Mouse (Mus musculus) bone marrow, adult 2 months (tissue): ENCODE data around the gene Plagl2. TPM values are rescaled to one million over a fixed set of nuclear protein-coding genes. Genes with fewer than 3 reads are reported as not detected.
A peak's percentile ranks its signal among the peaks of the same experiment; 100 is the strongest.

Experiments used
- H3K27ac ChIP-seq: fragments of 200-500 bp; 2 replicates; pipeline ENCODE4 v1.5.1; 2012; ENCODE audit warnings: low read depth, mild to moderate bottlenecking, control low read depth, inconsistent platforms, low read length; ENCODE audit not compliant: control insufficient read depth, poor library complexity, insufficient read depth
- H3K4me1 ChIP-seq: fragments of 200-500 bp; 2 replicates; pipeline ENCODE4 v1.6.1; 2011; ENCODE audit warnings: low read length; ENCODE audit not compliant: control insufficient read depth, insufficient read depth
- H3K4me3 ChIP-seq: fragments of 200-500 bp; replicated peaks from 2 replicates; pipeline ENCODE3; 2011; ENCODE audit warnings: mild to moderate bottlenecking, low read depth, low read length, control low read depth; ENCODE audit not compliant: control insufficient read depth
- CTCF ChIP-seq: fragments of 200-500 bp; IDR thresholded peaks from 2 replicates; pipeline ENCODE4 v1.5.1; 2011; ENCODE audit warnings: low read length, control low read depth; ENCODE audit not compliant: control insufficient read depth, insufficient read depth
- POLR2A ChIP-seq: fragments of 200-500 bp; IDR thresholded peaks from 2 replicates; pipeline ENCODE4 v1.6.1; 2011; ENCODE audit warnings: low read depth, mild to moderate bottlenecking, control low read depth, low read length, borderline replicate concordance; ENCODE audit not compliant: control insufficient read depth
- WGBS: fragments of 180-500 bp; shearing (Covaris S2); methylation state at CpG from one replicate; pipeline ENCODE4 v1.1.7; 2018; 5-methylcytosine and 5-hydroxymethylcytosine counted together
- polyA plus RNA-seq: library from polyadenylated mRNA; stranded (reverse); fragments of >200 nt; gene quantifications from 2 replicates; pipeline ENCODE4 v1.2.4, GENCODE M21; 2011; ENCODE audit warnings: low replicate concordance; ENCODE audit not compliant: missing spikeins, insufficient read depth, insufficient read length

The Plagl2 gene
- polyA plus RNA-seq, 1 experiment = 10.8 TPM

GRCm38 (mm10) chr2:153239860-153240480 is 1.3 kb downstream of the Plagl2 start:
- TF ChIP-seq CTCF (no peak), POLR2A (no peak)
- H3K4me1 ChIP-seq = peaks cover 7% of the 10 kb centered on the region
- peak overlapping the region; percentile 64 for H3K4me3 ChIP-seq
- WGBS = 19% methylated on average over 22 of the region's 22 CpGs
- H3K27ac ChIP-seq = peak overlapping the region; percentile 74

DNA sequence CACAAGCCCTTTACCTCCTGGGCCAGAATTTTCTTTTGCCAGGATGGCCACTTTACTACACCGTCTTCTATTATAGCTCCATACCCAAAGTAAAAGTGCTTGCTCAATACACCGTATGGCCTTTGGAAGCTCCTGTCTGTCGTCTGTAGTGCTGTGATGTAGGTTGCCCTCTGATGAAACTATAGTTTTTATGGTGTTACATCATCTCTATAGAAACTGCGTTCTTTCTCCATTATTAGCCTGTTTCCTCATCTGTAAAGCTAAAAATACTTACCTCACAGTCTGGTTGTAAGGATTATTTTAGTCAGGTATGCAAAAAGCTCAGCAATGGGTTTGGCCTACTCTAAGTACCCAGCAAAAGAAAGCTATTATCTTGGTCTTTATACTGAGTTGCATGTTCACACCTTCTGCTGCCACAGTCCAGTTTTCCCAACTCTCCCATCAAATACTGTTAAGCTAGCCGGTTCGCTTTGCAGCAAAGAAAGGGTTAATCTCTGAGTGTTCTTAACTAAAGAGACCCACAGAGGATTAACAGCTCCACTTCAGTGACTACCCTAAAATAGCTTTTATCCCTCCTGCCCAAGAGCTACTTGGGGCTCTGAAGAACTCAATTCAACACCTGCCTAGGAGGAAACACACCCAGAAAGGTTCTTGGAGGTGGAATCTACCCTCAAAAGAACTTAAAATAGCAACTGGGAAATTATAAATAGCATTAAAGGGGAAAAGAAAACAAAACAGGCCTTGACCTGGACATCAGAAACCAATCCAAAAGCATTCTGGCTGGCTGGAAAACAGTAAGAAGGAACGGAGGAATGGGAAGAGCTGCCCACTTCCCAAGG is 2.0 kb downstream of the Plagl2 start:
- Histone ChIP-seq H3K4me3 (peak overlapping the region; percentile 64), H3K27ac (peak overlapping the region; percentile 74), H3K4me1 (peaks cover 7% of the 10 kb centered on the region)
- 32% methylated on average over 7 of the region's 7 CpGs for WGBS
- no peak for TF ChIP-seq CTCF
- no peak for TF ChIP-seq POLR2A

DNA sequence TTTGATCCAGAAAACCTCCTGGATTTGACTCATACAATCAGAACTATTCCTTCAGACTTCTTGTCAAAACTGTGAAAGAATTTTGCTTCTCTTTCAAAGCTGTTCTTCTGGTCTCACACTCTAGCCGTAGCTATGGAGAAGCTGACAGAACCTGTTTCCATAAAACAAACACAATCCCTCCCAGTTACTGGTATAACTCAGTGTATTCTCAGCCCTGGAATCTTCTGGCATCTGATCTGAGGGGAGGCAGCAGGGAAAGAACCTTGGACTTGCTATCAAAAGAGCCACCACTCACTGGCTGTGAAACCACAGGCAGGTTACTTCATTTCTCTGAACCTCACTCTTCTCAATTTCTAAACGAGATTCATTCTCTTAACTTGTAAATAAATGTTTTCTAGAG is 2.8 kb downstream of the Plagl2 start:
- WGBS = 44% methylated on average over 2 of the region's 2 CpGs
- Histone ChIP-seq H3K4me3 (no peak overlapping the region), H3K4me1 (peaks cover 7% of the 10 kb centered on the region), H3K27ac (peak overlapping the region; percentile 36; the same call in 1 of the 2 replicates)
- TF ChIP-seq POLR2A = no peak
- no peak for TF ChIP-seq CTCF

DNA sequence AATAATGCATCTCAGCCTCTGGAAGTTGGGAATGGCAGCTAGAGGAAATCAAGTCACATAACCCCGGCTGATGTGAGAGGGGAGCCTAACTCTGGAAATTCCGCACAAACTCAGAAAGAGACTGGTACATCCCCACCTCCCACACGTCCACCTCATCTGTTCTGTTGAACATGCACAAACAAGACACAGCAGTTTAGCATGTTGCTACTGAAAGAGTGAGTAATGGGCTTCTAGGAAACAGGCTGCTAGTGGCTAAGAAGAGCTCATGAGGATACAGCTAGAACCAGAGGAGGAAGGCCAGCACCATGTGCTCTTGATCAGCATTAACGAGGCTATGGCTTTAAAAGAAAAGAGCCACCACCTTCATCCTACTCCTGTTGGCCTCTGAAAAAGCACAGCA is 3.3 kb downstream of the Plagl2 start:
- Histone ChIP-seq H3K4me3 (no peak overlapping the region), H3K4me1 (peaks cover 7% of the 10 kb centered on the region), H3K27ac (no peak overlapping the region)
- TF ChIP-seq CTCF = no peak
- 79% methylated on average over 4 of the region's 4 CpGs for WGBS

GRCm38 (mm10) chr2:153237193-153237592 is 4.0 kb downstream of the Plagl2 start:
- H3K4me1 ChIP-seq = peaks cover 7% of the 10 kb centered on the region
- TF ChIP-seq CTCF (no peak), POLR2A (no peak)
- H3K4me3 ChIP-seq = no peak overlapping the region
- 78% methylated on average over 4 of the region's 4 CpGs for WGBS
- no peak overlapping the region for H3K27ac ChIP-seq

GRCm38 (mm10) chr2:153228523-153228922 is 12.7 kb downstream of the Plagl2 start:
- TF ChIP-seq CTCF = no peak
- no peak for TF ChIP-seq POLR2A
- no peak overlapping the region for H3K27ac ChIP-seq
- WGBS = 74% methylated on average over 5 of the region's 5 CpGs
- no peak overlapping the region for H3K4me3 ChIP-seq
- H3K4me1 ChIP-seq = peaks cover 5% of the 10 kb centered on the region

DNA sequence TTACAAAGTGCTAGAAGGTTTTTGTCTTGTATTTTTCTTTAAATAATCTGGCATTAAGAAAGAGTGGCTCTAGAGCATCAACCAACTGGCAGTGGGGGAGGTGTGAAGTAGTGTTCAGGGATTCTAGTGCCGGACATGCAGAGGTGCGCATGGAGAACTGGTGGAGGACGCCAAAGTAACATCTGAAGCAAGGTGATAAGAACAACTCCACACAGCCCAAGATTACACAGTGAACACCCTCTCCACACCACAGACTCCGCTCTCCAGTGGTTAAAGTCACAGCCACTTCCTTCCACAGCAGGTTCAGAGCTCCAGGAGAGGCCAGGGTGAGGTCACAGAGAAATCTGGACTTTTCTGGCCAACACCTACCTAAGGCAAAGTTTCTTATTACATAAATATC is 13.3 kb downstream of the Plagl2 start:
- WGBS = 49% methylated on average over 4 of the region's 4 CpGs
- TF ChIP-seq CTCF (no peak), POLR2A (no peak)
- Histone ChIP-seq H3K4me3 (no peak overlapping the region), H3K27ac (no peak overlapping the region), H3K4me1 (peaks cover 5% of the 10 kb centered on the region)

- Histone ChIP-seq H3K4me3 (peak overlapping the region; percentile 72), H3K4me1 (peaks cover 7% of the 10 kb centered on the region), H3K27ac (no peak overlapping the region)
- 9% methylated on average over 3 of the region's 3 CpGs for WGBS
- TF ChIP-seq POLR2A (no peak), CTCF (no peak)
These were observed 15.7 kb downstream of the Plagl2 start for GRCm38 (mm10) chr2:153225595-153225953.
